Mouse (Mus musculus) mature B cell (primary cell): Measurements from ENCODE around the gene Dab2.

Experiments used
- in situ Hi-C: fragments of 300-500 bp; cut with MboI; formaldehyde crosslinking; loops from 2 replicates; pipeline ENCODE4 v1.14.3; 2019

The Dab2 gene

DNA sequence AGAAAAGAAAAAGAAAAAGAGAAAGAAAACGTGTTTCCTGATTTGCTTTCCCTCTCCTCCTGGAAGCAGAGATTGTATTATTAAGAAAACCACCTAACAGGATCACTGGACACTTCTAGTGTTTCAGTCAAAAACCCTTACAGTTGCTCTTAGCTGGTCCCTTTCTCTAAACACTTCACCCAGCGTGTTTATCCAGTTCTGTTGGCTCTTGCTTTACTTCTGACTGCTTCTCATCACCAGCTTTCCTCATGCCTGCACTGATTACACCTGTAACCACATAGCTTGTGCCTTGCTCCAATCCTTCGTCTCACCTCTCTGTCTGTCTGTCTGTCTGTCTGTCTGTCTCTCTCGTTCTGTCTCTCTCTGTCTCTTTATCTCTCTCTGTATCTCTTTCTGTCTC is 25.9 kb downstream of the Dab2 start:
- in situ Hi-C loops = no loop called here

DNA sequence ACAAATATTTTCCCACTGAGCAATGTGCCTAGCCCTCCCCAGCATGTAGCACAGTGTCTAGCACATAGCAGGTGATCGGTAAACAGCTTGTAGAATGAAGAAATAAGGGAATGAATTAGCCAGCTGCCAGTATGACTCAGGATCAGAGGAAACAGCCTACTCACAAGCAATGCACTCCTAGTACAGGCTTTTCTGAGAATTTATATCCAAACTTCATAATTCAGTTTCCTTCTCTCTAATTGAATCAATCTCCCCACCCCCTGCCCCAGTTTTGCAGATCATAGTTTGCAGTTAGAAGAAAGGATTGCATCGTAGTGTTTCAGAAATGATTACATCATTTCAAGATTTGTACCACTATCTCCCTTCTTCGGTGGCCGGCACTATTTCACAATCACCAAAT is 26.4 kb downstream of the Dab2 start:
- in situ Hi-C loops = no loop called here

DNA sequence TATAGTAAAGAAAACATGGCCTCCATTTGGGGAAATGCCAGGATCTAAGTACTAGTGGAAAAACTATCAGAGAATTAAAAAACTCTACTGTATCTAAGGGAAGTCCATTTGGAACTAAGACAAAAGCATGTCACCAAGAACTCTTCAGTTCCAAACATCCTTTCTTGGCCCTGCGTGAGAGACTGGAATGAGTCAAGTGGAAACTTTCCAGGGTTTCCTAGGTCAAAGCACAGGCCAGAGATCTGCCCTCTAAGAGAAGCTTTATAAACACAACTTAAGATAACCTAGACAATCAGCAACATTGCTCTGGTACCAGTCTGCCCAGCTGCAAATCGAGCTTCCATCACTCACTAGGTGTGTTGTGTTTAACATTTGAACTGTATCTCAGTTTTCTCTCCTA is 31.8 kb downstream of the Dab2 start:
- in situ Hi-C loops = no loop called here

DNA sequence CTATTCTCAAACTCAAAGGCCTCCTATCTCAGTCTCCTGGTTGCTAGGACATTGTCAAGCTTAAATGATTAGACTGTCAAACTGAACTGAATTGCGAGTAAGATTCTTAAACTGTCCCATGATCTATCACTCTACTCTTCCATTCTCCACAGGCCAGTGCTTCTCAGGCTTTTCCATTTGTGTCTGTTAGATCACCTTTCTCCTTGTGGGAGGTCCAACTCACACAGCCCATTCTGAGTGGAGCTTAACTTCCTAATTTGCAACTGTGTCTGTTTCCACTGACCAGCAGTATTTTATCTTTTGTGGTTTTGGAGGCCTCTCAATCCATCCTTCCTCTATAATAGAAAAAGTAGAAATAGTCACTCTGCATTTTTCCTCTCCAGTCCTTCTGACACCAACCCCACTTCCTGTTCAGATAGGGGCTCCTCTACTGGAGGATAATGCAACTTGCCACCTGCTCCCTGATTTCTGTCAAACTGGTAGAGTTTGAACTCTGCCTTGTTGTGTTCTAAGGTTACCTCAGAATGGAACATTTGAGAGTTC is 35.1 kb downstream of the Dab2 start:
- in situ Hi-C loops = no loop called here

DNA sequence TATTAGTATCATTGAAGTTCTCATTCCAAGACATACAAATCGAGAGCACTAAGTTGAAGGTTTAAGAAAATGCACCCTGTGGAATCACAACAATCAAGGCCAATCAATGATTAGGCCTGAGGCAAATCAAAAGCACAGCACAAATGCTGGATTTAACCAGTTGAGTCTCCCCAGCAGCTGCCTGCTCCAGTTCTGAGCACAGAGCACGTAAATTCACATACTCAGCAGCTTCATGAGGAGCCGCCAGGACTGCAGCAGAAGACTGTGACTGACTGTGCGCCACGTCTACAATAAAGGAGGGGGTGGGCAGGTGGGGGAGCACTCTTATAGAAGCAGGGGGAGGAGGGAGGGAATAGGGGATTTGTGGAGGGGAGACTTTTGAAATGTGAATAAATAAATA is 40.2 kb downstream of the Dab2 start:
- in situ Hi-C loops = no loop called here

DNA sequence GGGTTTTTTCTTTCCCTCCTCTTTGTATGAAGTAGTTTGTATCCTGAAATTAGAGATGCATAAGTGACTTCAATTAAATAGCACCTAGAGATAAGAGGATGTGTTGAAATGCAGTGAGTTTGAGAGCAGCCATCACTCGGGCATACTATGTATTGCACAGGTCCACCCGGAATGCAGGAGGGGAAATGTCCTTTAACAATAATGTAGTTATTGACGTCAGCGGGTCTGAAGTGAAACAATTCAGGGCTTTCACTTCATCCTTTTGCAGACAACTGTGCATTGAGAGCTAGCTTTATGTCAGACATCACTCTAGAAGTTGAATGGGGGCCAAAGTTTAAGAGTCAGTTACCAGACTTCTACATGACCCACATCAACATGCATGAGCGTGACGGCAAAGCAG is 40.8 kb downstream of the Dab2 start:
- in situ Hi-C loops = no loop called here

DNA sequence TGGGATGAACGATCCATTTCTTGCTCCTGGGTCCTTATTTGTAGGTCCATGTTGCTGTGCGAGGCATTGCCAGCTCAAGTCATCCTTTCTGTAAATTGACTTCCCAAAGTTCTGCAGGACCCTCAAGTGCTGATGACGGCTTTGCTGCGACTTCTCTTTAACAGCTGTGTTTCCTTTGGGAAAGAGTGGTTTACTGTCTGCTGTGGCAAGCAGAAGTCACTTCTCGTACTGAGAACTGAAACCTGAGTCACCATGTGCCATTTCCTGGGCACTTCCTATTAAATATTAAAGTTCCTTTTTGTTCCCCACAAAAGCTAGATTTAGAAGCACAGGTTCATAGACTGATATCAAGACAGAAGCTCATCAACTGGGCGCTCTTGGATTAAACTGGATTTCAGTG is 41.8 kb downstream of the Dab2 start:
- in situ Hi-C loops = no loop called here

DNA sequence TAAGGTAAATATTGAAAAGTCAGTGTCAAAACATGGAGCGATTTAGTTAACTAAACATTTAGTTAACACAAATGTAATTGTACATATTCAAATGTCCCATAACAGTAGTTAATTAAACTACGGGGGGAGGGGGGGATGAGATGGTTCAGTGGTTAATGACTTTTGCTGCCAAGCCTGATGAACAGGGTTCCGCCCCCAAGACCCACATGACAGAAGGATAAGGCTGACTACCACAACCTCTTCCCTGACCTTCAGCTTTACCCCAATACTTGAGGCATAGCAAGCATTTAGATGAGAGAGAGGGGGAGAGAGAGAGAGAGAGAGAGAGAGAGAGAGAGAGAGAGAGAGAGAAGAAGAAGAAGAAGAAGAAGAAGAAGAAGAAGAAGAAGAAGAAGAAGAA is 54.3 kb downstream of the Dab2 start:
- in situ Hi-C loops = no loop called here

DNA sequence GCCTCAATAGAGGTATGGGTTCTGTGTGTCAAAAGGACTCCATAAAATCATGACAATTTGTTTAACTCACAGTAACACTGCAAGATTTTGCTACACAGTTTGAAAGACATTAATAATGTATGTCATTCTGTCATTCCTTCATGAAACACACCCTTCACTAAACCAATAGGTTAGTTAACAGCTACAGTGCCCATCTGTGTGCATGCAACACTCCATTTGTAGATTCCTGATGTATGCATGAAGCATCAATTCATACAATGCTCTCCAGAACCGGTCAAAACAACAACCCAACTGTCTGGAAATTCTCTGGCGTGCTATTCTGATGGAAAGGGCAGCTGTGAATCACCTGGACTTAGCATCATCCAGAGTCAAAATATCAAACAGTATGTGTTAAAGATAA is 60.3 kb downstream of the Dab2 start:
- in situ Hi-C loops = no loop called here

DNA sequence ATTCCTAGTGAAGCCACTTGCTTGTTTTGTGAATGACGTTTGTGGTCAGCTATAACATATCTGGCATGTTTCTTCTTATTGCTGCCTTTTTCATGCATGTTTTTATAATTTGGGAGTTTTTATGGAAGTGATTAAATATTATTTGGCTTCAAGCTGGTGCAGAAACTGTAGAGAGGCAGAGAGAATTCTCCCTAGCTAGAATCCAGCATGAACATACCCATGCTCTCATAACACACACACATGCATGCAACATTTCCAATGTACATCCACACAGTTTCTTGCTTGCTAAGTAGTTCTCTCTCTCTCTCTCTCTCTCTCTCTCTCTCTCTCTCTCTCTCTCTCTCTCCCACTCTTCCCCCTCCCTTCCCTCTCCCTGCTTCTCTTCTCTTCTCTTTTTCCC is 70.4 kb downstream of the Dab2 start:
- in situ Hi-C loops = no loop called here

DNA sequence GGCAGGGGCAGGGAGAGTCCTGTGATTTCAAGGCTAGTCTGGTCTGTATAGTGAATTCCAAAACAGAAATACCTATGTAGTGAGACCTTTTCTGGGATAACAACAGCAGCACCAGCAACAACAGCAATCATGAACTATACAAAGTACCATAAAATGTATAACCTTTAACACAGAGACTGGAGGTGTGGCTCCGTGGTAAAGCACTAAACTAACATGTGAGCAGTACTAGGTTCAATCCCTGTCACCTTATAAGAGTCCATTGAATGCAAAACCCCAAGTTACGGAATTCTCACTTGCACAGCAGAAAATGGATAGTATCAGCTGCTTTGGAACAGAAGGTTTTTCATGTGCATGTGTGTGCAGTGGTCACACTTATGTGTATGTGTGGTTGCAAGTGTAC is 71.9 kb downstream of the Dab2 start:
- in situ Hi-C loops = no loop called here

DNA sequence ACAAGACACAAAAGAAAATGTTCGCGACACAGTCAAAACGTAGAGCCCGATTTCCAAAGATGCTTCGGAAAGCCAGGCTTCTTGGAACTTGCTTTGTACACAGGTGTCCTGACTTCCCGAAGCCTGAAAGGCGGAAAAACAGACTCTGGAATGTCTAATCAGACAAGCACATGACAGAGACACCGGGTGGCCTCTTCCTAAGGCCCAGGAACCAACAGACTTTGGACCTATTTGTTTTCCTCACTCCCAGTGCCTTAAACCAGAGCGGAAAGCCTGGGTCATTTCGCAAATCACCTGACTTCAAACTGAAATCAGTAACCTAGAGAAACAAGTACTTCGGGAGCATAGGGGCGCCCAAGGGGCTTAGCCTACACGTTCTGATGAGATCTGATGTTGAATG is 75.4 kb downstream of the Dab2 start:
- in situ Hi-C loops = no loop called here

DNA sequence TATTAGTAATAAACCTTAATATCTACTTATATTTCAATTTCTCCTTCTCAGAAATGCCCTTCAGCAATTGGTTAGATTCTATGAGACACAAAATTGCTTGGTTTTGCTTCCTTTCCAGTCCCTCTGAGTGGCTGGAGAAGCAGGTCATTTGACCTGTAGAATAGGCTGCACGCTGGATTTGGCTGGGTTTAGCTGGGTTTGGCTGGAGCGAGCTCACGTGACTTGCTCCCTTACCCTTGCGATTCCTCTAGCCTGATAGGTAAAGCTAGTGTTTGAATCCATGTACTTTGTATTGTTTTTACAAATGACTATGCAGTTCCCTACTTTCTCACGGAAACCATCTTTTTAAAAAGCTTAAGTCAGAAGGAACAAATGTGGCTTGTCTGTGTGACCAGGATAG is 76.4 kb downstream of the Dab2 start:
- in situ Hi-C loops = no loop called here

DNA sequence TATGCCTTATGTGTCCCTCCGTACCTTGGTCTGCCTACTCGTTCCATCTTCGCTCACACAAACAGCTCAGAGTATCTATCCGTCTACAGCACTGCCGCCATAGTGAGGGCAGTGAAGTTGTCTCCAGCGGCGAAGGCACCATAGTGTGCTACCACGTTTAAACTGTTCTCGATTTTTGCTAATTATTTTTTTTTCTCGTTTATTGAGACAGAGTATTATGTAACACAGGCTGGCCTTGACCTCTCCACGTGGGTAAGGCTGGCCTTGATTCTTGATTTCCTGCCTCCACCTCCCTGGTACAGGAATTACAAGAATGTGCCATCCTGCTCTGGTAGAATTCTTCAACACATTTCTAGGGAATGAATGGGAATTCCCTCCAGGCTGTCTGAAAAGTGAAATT is 77.2 kb downstream of the Dab2 start:
- in situ Hi-C loops = no loop called here

DNA sequence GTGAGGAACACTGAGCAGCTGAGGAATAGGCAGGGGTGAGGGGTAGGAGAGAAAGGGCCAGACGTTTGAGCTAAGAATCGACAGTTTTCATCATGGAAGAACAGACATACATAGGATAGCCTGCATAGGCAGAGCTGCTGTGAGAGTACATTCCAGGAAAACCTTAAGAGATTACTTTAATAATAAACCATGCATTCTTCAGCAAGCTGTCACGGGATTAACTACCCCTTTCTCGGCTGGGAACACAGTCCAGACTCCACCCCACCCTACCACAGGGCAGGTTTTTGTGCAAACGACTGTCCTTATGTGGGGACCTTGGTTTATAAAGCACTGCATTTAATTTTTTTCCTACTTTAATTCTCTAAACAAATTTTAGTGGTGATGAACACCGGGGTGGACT is 84.4 kb downstream of the Dab2 start:
- in situ Hi-C loops = no loop called here

DNA sequence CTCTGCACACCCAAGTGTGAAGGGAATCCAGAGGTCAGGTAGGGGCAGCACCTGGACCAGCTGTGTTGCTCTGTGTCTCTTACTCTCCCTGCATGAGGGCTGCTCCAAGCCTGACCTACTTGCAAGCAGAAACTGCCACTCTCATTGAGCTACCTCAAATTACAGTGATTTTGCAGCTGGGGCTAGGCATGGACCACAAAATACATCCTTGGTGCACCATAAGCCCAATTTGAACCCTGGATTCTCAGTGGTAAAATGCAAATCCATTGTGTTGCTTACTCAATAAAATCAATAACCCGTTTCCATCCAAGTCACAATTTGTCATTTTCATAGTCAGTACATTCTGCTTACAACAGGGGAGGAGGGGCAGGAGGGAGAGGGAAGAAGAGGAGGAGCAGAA is 85.7 kb downstream of the Dab2 start:
- in situ Hi-C loops = no loop called here

DNA sequence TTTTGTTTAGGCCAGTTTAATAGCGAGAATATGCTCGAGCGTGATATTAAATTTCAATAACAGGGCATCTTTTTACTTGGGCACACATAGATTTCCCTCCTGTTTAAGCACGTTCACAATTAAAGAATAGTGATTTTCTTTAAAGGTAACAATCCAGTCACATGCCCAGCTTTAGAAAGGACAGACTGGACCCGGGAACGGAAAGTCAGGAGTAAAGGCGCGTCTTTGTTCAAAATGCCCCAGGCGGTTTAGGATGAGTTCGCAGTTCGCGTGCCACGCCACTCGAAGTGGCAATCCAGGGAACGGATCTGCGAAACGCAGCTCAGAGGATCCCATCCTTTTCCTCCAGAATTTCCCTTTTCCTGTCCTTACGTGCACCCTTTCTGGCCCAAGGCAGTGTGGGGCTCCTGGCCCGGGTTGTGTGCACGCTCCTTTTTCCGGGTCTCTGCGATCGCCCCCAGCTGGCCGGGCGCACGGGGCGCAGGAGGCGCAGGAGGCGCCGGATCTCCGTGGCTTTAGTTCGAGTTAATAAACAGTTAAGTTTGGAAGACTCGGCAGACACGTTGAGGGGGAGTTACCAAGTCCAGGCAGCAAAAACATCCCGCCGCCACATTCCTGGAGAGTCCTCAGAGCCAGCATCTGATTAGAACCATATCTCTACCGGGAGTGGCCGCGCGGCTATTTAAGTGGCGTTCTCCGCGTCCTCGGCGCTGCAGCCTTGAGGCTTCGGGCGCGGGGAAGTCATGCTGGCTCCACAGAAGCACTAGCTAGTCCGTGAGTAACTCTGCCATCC is 86.8 kb downstream of the Dab2 start:
- in situ Hi-C loops = no loop called here

DNA sequence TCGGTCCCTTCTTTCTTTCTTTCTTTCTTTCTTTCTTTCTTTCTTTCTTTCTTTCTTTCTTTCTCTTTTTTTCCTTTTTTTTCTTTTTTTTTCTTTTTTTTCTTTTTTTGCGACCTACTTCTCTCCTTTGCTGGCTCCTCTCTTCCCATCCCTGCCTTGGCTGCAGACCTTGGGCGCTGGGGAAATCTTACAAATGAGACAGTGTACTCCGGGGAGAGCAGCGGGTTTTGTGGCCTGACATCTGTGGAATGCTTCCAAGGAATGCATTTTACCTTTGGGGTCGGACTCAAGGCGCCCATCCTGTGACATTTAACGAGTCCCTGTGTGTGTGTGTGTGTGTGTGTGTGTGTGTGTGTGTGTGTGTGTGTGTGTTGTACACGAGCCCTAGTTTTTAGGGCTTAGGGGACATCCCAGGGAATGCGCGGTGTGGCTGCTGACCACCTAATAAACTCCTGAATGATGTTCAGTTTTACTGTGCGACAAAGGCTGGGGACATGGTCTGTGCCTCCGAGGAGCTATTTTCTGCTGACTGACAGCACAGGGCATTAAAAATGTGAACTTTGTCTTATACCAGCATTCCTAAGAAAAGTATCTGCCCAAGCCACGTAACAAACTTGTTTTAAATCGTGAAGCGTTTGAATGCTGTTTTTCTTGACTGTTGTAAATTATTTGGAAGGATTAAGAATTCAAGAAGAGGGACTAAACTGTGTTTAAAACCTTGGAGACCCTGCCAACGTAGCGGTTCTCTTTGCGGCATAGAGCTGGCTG is 87.6 kb downstream of the Dab2 start:
- in situ Hi-C loops = no loop called here

DNA sequence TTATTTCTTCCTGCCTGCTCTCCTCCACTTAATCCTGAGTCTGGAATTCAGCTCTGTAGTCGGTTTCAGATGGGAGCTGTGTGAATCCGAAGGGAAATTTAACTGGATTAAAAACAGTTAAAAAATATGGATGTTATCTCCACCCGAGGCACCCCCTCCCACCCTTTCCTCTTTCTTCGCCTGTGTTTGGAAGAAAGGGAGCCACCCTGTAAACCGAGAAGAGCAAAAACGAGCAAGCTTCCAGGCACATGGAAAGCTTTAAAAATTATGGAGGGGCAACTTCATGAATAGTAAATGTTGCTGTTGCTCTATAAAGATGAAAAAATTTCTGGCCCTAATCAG is 88.1 kb downstream of the Dab2 start:
- in situ Hi-C loops = no loop called here

DNA sequence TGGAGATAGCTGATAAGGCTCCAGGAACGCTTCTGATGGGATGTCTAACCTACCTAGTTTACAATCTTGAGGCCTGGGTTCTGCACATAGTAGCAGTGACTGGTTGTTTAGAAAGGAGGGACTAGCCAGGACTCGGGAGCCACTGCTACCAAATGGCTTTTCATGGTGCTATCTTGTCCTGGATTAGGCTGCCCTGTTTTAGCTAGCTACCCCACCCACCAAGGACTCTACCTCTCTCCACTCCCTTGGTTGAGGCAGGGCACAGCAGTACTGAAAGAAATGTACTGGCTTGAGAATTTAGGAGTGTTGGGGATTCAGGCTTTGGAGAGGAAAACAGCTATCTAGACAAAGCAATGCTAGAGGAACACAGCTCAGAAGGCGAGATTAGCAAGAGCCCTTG is 88.6 kb downstream of the Dab2 start:
- in situ Hi-C loops = no loop called here

DNA sequence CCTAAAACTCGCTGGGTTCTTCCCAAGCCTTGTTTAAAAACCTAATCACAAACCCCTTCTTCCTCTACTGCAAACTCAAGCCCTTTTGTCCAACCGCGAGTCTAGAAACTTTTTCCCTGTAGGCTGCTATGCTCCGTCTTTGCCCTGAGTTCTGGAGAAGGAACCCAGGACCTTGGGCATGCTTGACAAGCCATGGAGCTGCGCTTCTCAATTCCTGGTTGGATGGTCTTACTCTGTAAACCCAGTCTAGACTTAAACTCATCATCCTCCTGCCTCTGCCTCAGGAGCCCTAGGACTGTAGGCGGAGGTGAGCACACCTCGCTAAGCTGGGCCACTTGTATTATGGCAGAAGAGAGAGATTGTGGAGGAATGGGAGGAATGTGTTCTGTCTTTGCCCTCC is 89.0 kb downstream of the Dab2 start:
- in situ Hi-C loops = no loop called here

DNA sequence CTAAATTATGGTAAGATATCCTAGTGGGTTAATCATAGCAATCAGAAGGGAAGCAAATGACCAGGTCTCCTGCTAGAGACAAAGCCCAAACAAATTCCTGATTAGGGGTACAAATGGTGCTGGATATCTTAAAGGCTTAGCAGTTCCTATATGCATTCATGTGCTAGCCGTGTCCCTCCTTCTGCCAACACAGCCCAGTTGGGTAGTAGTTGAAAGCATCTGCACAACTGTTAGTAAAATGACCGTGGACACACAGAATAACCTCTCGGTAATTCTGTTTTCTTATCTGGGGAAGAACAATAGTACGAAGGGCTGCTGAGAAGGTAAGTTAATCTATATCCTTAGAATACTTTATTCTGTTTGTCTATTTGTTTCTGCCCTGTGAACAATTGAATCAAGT is 90.5 kb downstream of the Dab2 start:
- in situ Hi-C loops = no loop called here

DNA sequence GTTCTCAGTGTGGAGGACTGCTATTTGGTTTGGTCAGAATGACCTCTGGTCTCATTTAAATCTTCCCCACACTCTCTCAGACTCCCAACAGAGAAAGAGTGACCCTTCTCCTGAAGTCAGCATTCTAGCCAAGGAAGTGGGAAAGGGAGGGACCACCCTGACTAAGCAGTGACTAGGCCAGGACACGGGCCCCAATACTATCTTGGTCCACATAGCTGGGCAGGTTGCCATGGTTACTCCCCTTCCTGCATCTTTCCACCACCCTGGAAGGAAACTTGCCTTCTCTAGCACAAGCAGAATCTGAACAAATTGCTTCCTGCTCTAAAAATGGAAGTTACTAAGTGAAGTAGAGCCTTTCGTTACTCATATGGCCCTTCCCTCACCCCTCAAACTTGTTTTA is 91.1 kb downstream of the Dab2 start:
- in situ Hi-C loops = no loop called here

DNA sequence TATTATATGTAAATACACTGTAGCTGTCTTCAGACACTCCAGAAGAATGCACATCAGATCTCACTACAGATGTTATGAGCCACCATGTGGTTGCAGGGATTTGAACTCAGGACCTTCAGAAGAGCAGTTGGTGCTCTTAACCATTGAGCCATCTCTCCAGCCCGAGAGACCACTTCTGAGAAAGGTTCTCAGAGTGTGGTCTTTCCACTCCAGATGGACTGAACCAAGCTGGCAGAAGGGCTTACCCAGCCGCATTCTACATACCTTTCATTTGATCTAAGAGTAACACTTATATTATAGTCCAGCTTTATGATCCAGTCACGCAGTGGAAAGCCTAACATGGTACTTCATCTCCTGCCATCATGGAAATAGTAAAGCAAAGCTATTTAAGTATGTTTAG is 92.3 kb downstream of the Dab2 start:
- in situ Hi-C loops = no loop called here
